Mouse (Mus musculus) hindbrain, embryonic 14.5 days (tissue): ENCODE results near the gene Phactr2. TPM values are rescaled to one million over a fixed set of nuclear protein-coding genes. Genes with fewer than 3 reads are reported as not detected.

ENCODE experiments used
- ATAC-seq: fragments of 200-750 bp; cut with Nextera tagmentation; 2 replicates; pipeline ENCODE4 v1.8.0; 2017; ENCODE audit warnings: moderate number of reproducible peaks, mild to moderate bottlenecking, moderate TSS enrichment, moderate library complexity; ENCODE audit not compliant: low FRiP score
- DNase-seq: peaks from one replicate; pipeline ENCODE4 v3.0.0-alpha.2; 2015; ENCODE audit warnings: low spot score
- H3K27ac ChIP-seq: fragments of 300-500 bp; sonication (generic); 2 replicates; pipeline ENCODE4 v1.5.1; 2014; ENCODE audit warnings: mild to moderate bottlenecking, moderate library complexity
- H3K27me3 ChIP-seq: fragments of 300-500 bp; sonication (generic); 2 replicates; pipeline ENCODE4 v1.6.1; 2014; ENCODE audit warnings: mild to moderate bottlenecking, low read length, mixed read lengths; ENCODE audit not compliant: control insufficient read depth, insufficient read depth
- H3K36me3 ChIP-seq: fragments of 300-500 bp; sonication (generic); replicated peaks from 2 replicates; pipeline ENCODE4 v1.6.1; 2014; ENCODE audit not compliant: control insufficient read depth, insufficient read depth
- H3K4me1 ChIP-seq: fragments of 300-500 bp; sonication (generic); replicated peaks from 2 replicates; pipeline ENCODE4 v1.6.1; 2014; ENCODE audit warnings: antibody characterized with exemption, low read length, mixed read lengths; ENCODE audit not compliant: control insufficient read depth, insufficient read depth
- H3K4me2 ChIP-seq: fragments of 300-500 bp; sonication (generic); replicated peaks from 2 replicates; pipeline ENCODE4 v1.6.1; 2014; ENCODE audit warnings: mild to moderate bottlenecking, moderate library complexity
- H3K4me3 ChIP-seq: fragments of 300-500 bp; sonication (generic); replicated peaks from 2 replicates; pipeline ENCODE4 v1.5.1; 2014; ENCODE audit warnings: mild to moderate bottlenecking, low read length
- H3K9ac ChIP-seq: fragments of 300-500 bp; sonication (generic); 2 replicates; pipeline ENCODE4 v1.6.1; 2014
- H3K9me3 ChIP-seq: fragments of 300-500 bp; sonication (generic); 2 replicates; pipeline ENCODE4 v1.6.1; 2016; ENCODE audit warnings: low read length; ENCODE audit not compliant: control insufficient read depth
- WGBS: fragments of 180-500 bp; shearing (Covaris S2); extraction: QIAGEN DNeasy Blood & Tissue Kit; methylation state at CpG from one replicate; pipeline ENCODE4 v1.1.7; 2014; 5-methylcytosine and 5-hydroxymethylcytosine counted together
- polyA plus RNA-seq: library from polyadenylated mRNA; unstranded; fragments of >200 nt; fragmentation: Nextera tagmentation; extraction: Ambion mirVana; gene quantifications from 2 replicates; pipeline ENCODE4 v1.2.1, GENCODE M21; 2014

Phactr2 gene
- polyA plus RNA-seq, 1 experiment from 2014 or later, result 9.7 TPM

DNA sequence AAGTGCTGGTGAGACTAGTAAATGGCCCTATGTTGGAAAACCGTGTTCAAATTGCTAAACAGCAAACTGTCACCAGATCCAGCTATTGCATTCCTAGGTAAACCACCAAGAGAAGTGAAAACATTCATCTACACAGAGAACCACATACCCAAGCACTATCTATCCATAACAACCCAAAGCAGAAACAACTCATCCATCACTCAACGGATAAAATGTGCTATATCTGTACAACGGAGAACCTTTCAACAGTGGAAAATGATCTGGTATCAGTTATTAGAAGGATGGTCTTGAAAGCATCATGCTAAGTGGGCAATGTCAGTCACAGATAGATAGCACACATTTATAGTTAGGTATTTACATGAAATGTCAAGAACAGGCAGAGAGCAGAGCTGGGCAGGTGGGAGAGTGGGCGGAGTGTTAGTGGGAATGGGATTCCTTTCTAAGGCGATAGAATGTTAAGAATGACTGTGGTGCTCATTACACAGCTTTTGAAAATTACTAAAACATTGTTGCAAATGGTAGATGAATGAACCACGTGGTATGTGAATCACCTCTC is 193.8 kb downstream of the Phactr2 start:
- Histone ChIP-seq H3K4me3 (no peak overlapping the region), H3K9me3 (no peaks in the 10 kb centered on the region), H3K4me1 (no peaks in the 10 kb centered on the region), H3K27me3 (no peaks in the 10 kb centered on the region), H3K9ac (no peak overlapping the region), H3K36me3 (no peaks in the 10 kb centered on the region), H3K27ac (no peak overlapping the region), H3K4me2 (no peak overlapping the region)
- WGBS, result 90% methylated on average over 6 of the region's 6 CpGs
- no peak for ATAC-seq
- DNase-seq, result no peak

DNA sequence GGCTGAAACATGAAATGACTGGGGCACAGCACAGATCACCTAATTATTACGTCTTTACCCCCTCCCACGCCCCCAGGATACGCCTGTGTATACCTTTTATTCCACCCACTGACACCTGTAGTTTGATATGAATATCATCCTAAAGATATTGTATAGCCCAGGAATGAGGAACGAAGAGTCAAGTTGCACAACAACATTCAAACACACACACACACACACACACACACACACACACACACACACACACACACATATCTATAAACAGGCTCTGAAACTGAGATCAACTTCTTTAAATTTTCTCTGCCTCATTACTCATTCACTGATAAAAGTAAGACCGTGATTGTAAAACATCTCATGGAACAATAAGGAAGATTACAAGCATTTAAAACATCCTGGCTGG is 197.9 kb downstream of the Phactr2 start:
- DNase-seq (no peak), ATAC-seq (no peak)
- Histone ChIP-seq H3K27ac (no peak overlapping the region), H3K4me2 (no peak overlapping the region), H3K9me3 (no peaks in the 10 kb centered on the region), H3K36me3 (no peaks in the 10 kb centered on the region), H3K4me1 (no peaks in the 10 kb centered on the region), H3K27me3 (no peaks in the 10 kb centered on the region), H3K4me3 (no peak overlapping the region), H3K9ac (no peak overlapping the region)
- WGBS, result 86% methylated on average over 5 of the region's 5 CpGs

GRCm38 (mm10) chr10:13275152-13275551 is 199.1 kb downstream of the Phactr2 start:
- ATAC-seq, result no peak
- no peak overlapping the region for H3K4me2 ChIP-seq
- no peaks in the 10 kb centered on the region for H3K36me3 ChIP-seq
- no peak overlapping the region for H3K27ac ChIP-seq
- no peak for DNase-seq
- no peaks in the 10 kb centered on the region for H3K27me3 ChIP-seq
- no peak overlapping the region for H3K9ac ChIP-seq
- 90% methylated on average over 6 of the region's 6 CpGs for WGBS
- no peaks in the 10 kb centered on the region for H3K4me1 ChIP-seq
- no peak overlapping the region for H3K4me3 ChIP-seq
- no peaks in the 10 kb centered on the region for H3K9me3 ChIP-seq

DNA sequence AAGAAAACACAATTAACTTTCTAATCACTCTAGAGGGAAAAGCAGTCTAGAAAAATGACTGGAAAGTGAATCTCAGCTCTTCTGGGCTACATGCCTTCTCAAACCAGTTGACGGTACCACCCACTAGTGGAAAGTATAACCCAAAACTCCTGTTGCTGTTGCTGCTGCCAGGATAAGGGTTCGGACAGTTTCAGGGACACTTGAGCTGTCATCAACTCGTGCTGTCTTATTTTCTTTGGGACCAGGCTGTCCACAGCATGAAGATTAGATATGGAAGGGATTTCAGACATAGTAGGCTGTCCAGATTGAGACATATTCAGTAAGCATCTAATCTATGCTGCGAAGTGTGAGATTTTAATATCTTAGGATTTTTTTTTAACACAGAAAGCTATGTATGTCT is 199.5 kb downstream of the Phactr2 start:
- 92% methylated on average over 4 of the region's 4 CpGs for WGBS
- H3K27me3 ChIP-seq, result no peaks in the 10 kb centered on the region

DNA sequence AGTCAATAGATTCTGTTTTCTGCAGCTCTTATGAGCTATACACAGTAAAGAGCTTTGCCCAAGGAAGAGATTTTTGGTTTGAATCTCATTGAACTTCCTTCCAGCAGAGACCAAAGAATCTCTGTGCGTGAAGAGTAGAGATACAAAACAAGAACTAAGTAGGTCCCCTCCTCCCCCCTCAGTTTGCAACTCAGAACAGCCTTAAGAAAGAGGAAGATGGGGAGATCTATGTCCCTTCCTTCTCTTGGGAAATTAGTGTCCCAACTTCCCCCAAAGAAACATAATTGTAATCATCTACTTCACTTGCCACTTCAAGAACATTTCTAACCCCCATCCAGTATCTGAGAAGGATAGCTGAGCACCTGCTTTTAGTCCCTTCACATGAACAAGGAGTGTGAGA is 200.5 kb downstream of the Phactr2 start:
- no peaks in the 10 kb centered on the region for H3K36me3 ChIP-seq
- no peak overlapping the region for H3K4me3 ChIP-seq
- no peak overlapping the region for H3K4me2 ChIP-seq
- WGBS, result 90% methylated on average over 1 of the region's 1 CpGs
- no peaks in the 10 kb centered on the region for H3K4me1 ChIP-seq
- DNase-seq (no peak), ATAC-seq (no peak)
- H3K27ac ChIP-seq, result no peak overlapping the region
- no peaks in the 10 kb centered on the region for H3K27me3 ChIP-seq
- no peak overlapping the region for H3K9ac ChIP-seq
- no peaks in the 10 kb centered on the region for H3K9me3 ChIP-seq

More for the DNA sequence above, 199.5 kb downstream of the Phactr2 start:
- no peak for ATAC-seq
- Histone ChIP-seq H3K9me3 (no peaks in the 10 kb centered on the region), H3K4me2 (no peak overlapping the region), H3K9ac (no peak overlapping the region), H3K4me1 (no peaks in the 10 kb centered on the region), H3K36me3 (no peaks in the 10 kb centered on the region), H3K4me3 (no peak overlapping the region), H3K27ac (no peak overlapping the region)
- no peak for DNase-seq

DNA sequence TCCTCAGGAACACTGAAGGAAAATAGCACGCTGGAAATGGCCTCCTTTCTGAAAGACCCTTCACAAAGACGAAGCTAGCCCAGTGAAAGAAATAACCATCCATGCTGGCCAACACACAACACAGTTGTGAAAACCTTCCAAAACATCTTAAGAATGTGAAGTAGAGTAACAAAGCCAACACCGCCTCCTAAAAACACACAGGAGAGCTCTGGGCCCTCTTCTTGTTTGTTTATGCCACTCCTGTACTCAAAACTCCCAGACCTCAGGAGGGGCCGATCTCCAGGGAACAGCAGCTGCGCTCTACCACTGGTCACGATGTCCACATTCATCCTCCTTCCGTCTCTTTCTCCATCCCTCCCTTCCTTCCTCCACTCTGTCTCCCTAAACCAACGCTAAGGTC is 202.5 kb downstream of the Phactr2 start:
- no peak overlapping the region for H3K27ac ChIP-seq
- no peaks in the 10 kb centered on the region for H3K9me3 ChIP-seq
- H3K4me1 ChIP-seq, result no peaks in the 10 kb centered on the region
- WGBS, result 91% methylated on average over 8 of the region's 8 CpGs
- H3K9ac ChIP-seq, result no peak overlapping the region
- DNase-seq (no peak), ATAC-seq (no peak)
- H3K4me3 ChIP-seq, result no peak overlapping the region
- no peak overlapping the region for H3K4me2 ChIP-seq
- H3K27me3 ChIP-seq, result no peaks in the 10 kb centered on the region
- H3K36me3 ChIP-seq, result no peaks in the 10 kb centered on the region

GRCm38 (mm10) chr10:13271099-13271498 is 203.1 kb downstream of the Phactr2 start:
- Histone ChIP-seq H3K27ac (no peak overlapping the region), H3K4me2 (no peak overlapping the region), H3K27me3 (no peaks in the 10 kb centered on the region), H3K4me3 (no peak overlapping the region), H3K9ac (no peak overlapping the region), H3K9me3 (no peaks in the 10 kb centered on the region), H3K4me1 (no peaks in the 10 kb centered on the region), H3K36me3 (no peaks in the 10 kb centered on the region)
- DNase-seq, result no peak
- no peak for ATAC-seq
- 75% methylated on average over 7 of the region's 7 CpGs for WGBS

DNA sequence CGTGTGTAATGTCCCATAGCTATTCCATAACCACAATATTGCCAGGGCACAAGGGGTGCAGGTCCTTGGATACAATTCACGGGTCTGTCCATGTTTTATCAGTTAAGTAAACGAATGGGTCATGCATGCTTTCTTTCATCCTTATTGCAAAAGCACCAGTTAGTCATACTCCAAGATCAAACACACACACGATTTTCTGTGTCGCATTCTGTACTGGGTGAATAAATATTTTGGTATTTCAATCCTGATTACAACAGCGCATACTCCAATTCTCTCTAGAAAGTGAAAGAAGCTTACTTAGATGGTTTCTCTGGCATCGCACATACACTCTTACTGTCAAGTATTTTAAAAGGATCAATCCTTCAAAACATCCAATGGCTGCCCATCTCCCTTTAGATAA is 203.9 kb downstream of the Phactr2 start:
- H3K4me2 ChIP-seq, result no peak overlapping the region
- no peak overlapping the region for H3K9ac ChIP-seq
- no peak overlapping the region for H3K4me3 ChIP-seq
- H3K9me3 ChIP-seq, result no peaks in the 10 kb centered on the region
- ATAC-seq (no peak), DNase-seq (no peak)
- no peaks in the 10 kb centered on the region for H3K4me1 ChIP-seq
- 96% methylated on average over 7 of the region's 7 CpGs for WGBS
- H3K36me3 ChIP-seq, result no peaks in the 10 kb centered on the region
- no peak overlapping the region for H3K27ac ChIP-seq
- H3K27me3 ChIP-seq, result no peaks in the 10 kb centered on the region

DNA sequence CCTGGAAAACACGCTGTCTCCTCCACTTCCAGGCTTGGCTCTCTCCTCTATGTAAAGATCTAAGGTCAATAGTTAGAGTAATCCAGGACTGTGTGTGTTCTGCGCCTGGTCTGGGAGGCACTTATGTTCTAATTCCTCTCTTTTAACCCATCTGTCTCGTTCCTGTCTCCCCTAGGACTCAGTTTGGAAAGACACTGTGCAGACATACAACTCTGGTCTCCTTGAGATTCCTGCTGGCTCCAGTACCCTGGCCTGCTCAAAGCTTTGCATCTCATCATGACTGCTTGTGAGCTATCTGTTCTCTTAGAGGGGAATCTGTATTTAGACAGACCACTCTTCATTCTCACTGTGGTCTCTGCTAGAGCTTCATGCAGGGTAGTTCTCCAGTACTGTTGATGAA is 215.0 kb downstream of the Phactr2 start:
- Histone ChIP-seq H3K4me1 (no peaks in the 10 kb centered on the region), H3K9me3 (no peaks in the 10 kb centered on the region), H3K36me3 (no peaks in the 10 kb centered on the region), H3K4me3 (no peak overlapping the region), H3K27me3 (no peaks in the 10 kb centered on the region), H3K27ac (no peak overlapping the region), H3K9ac (no peak overlapping the region), H3K4me2 (no peak overlapping the region)
- WGBS, result 93% methylated on average over 3 of the region's 3 CpGs
- DNase-seq (no peak), ATAC-seq (no peak)

DNA sequence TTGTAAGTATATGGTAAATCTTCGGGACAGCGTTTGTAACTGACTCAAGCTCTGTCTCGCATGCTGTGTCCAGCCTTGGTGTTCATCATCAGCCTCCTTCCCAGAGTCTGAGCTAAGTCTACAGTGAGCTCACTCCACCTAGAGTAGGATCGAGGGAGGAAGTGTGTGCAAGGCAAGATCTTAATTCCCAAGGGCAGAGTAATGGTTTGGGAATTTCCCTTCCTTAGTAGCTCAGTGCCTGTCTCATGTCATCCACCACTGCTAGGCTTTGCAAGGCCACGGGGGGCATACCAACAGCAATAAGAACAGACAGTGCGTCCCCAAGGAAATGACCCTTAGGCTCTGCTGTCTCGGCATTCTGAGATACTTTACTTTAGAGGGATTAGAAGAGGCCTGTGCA is 218.0 kb downstream of the Phactr2 start:
- H3K36me3 ChIP-seq, result no peaks in the 10 kb centered on the region
- H3K27me3 ChIP-seq, result no peaks in the 10 kb centered on the region
- H3K4me3 ChIP-seq, result no peak overlapping the region
- WGBS, result 81% methylated on average over 7 of the region's 7 CpGs
- H3K4me1 ChIP-seq, result no peaks in the 10 kb centered on the region
- no peak overlapping the region for H3K27ac ChIP-seq
- H3K9ac ChIP-seq, result no peak overlapping the region
- no peak overlapping the region for H3K4me2 ChIP-seq
- DNase-seq (no peak), ATAC-seq (no peak)
- no peaks in the 10 kb centered on the region for H3K9me3 ChIP-seq
